Mouse (Mus musculus) liver (tissue): ENCODE data around the gene Mpp6.

Experiments used
- DNase-seq: peaks from one replicate; pipeline ENCODE4 v3.0.0-alpha.2; 2020; ENCODE audit warnings: mixed read lengths

Gene Mpp6

DNA sequence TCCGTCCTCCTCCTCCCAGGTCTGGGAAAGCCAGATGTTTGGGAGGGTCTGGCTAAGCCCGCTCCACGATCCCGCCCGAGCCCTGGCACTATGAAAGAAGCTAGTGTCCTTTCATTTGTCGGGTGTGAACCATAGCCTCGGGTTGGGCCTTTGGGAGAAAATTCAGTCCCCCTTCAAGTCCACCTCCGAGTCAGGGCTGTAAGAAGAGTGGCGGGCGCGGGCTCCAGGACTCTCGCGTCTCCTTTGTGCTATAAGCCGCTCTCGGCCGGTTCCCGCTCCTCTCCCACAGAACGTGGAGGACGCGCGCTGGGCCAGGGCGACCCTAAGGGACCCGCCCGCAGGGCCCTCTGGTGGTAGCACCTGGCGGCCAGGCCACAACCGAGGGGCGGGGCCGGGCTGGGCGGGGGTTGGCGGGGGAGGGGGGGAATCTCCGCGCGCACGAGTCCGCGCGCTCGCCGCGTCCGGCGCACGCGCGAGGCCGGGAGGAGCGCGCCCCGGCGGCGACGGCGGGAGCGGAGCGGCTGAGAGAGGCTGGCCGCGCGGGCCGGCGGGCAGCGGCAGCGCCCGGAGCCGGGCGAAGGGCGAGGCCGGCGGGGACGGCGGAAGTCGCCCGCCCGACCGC is at the start of gene Mpp6:
Gene Mpp6, plus strand, starts transcription at position 485 of the 622 bp plus-strand sequence.
- DNase-seq: peak; percentile 86

DNA sequence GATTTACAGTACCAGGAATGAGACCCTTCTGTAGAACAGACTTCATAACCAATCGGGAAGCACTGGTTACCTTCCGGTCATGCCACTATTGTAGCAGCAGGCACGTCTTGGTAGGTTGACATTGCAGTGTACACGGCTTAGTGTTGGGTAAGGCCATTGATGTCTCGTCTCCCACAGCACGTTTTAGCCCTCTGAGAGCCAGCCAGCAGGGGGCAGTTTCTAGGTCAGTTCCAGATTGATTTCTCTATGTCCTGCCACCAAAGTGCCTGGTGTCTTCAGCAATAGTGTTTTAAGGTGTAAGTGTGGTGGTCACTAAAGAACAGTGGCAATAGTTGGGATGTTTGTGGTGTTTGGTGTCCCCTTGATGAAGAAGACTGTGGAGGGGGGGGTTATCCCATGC is 43.9 kb upstream of the Mpp6 start:
- DNase-seq: no peak

DNA sequence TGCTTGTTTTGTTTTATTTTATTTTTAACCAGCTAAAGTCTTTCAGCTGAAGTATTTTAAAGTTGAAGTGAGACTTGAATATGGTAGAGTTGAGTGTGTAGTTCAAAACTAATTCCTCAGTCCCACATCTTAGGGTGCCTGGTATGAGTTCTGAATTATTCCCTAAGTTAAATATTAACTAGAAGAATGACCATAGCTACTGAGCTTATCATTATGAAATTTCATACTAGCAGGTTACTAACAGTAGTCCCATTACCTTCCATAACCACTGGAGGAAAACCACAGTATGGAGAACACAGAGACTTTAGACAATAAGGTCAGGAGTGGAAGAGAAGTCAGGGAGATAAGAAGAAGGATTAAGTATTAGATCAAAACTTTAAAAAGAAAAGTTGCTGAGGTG is 41.6 kb upstream of the Mpp6 start:
- no peak for DNase-seq

DNA sequence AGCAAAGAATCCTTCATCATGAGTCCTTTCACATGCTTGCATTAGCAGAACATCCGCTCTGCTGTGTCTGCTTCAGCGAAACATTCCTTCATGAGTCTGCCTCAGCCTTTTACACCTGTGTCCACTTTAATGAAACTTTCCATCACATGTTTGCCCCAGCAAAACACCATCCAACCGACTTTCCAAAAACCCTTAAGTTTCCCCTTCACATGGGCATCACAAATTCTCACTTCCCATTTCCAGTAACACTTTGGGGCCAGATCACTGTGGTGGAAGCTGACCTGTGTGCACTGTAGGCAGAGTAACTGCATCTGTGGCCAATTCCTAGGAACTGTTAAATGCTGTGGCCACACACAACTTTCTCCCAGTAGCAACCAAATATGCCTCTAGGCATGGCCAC is 34.8 kb upstream of the Mpp6 start:
- no peak for DNase-seq

DNA sequence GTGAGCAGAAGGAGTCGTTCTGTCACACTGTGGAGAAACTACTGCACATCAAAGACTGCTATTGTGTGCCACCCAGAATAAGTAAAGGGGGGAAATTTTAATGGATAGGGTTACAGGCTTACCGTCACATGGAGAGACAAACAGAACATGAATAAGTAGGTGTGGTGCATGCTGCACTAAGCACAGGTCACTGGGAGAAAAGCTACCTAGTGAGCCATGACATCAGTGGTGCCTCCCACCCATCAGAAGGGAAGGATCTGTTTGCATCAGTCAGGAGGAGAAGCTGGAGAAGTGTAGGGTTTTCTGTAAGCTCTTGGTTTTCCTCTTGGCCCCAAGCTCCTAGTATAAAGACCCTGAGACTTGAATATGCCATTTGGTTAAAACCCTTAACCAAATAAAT is 33.6 kb upstream of the Mpp6 start:
- no peak for DNase-seq

DNA sequence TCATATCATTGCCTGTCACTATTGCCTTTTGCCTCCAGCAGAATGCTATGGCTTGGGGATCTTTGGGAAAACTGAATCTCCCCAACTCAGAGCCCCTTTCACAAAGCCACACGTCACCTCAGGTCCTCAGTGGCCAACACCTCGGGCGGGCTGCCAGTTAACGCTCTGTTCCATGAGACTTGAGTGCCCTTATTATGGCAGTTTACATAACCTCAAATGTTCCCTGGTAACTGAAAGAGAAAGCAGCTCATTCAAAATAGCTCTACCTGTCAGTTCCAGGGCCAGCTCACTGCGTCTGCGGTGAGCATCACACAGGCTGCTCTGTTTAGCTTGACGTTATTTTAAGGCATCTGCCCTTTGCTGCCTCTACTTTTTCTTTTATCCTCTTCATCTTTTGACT is 29.6 kb upstream of the Mpp6 start:
- no peak for DNase-seq

DNA sequence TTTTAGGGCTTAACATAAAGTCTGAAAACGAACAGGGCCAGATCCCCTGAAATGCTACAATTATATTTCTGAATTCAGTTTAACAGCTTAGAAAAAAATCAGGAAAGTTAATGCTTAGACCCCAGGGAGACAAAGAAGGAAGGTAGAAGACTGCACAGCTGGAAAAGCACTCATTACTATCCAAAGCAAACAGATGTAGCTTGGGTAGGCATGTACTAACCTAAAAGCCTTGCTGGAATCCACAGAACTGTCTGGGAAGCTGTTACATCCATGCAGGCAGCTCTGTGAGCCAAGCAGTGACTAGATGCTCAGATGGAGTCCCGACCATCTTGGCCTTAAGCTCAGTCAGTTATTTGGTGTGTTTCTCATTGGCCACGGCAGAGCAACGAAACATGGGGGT is 24.8 kb upstream of the Mpp6 start:
- no peak for DNase-seq

DNA sequence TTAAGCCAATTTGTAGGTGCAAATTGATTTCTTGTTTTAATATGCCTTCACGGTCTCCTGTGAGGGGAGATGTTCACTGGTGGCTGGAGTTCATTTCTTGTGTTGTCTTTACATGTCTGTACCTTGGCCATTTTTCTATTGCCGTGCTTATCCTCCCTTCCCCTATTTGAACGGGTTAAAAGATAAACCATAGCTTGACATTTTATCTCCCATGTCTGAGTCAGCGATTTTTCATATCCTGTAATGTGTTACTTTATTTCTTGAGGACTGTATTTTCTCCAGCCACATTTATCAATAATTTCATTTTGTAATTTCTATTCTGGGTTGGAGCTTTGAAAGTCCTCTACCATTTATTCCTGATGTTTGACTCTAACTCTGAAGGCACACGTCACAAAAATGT is 20.7 kb upstream of the Mpp6 start:
- DNase-seq: no peak

DNA sequence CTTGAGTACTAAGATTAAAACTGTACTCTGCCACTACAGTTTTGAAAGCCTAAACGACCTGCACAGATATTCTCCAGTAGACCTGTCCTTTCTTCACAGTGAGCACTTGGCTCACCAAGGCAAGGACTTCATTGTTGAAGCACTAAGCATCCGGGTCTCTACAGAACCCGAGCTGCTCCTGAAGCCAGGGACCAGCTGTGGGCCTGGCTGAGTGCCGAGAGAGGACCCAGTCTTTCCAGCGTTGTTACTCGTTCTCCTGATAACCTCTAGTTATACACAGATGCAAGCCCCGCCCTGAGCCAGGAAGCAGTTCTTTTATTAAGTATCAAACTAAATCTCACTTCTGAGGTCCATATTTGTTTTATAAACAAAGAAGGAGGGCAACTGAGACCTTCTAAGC is 19.8 kb upstream of the Mpp6 start:
- no peak for DNase-seq

DNA sequence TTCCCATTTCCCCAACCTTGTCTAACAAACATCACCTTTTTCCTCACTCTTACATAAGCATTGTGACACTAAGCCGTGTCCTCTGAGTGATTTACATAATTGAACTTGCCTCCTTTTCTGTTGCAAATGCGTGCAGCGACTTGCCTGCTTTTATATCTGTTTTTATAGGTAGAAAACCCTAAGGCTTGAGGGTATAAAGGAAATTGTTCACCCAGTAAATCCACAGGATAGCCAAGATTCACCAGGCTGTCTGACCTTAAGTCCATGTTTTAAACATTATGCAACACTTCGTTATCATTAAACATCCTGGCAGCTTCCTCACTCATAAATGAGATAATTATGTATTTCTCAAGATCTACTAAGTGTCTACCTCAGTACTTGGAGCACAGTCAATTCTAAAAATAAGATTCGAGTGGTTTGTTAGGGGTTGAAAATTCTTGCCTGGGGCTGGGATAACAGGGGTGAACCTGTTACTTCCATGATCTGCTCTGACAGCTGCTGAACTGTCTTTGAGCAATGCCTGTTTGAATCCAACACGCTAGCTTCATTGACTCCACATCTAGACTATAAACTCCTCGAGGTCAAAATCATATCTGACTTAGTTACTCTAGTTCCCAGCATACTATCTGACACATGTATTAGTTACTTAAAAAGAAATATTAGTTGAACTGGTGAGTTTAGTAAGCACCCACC is 18.4 kb upstream of the Mpp6 start:
- DNase-seq: no peak

DNA sequence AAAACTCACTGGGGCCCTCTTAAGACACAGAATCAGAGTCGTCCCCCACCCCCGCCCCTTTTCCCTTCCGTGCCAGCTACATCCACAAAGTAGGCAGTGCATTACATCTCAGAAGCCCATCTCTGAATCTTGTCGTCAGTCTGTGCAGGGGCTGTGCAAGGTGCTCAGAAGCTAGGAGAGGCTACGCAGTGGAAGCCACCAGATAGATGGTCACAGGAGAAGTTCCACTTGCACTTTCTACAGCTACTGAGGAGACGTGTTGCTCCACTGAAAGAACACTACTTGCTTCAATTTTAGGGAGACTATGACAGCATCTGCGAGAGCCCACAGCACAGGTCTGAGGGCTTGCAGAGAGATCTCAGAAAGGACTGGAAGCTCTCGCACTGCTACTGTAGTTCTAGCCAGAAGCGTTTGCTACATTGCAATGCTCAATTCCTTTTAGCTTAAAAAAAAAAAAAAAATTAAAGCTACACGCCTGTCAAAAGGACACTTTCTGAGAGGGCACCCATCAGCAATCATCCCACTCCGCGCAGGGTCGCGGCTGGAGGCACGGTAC is 762 bp upstream of the Mpp6 start:
- DNase-seq: peak; percentile 7

DNA sequence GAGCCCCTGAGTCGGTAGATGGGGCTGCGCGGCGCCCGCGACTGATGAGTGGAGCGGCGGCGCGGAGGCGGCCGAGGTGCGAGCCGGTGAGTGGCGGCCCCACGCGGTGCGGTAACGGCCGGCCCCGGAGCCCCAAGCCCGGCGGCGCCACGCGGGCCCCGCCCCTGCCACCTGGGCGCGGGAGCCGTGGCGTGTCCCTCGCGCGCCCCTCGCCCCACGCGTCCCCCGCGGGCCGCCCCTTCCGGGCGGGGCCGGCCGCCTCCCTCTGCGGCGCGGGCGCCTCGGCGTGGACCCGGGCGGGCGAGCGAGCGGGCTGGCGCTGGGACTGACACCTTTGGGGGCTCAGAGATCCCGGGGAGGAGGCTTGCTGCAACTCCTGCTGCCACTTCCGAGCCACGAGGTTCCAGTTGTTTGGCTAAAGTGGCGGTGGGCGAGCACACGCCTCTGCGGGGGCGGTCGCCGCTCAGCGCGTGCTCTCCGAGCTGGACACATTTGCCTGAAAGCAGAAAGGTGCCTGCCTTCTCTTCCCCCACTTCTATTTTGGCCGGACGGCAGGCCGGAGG is 419 bp downstream of the Mpp6 start:
- DNase-seq: peak; percentile 45

DNA sequence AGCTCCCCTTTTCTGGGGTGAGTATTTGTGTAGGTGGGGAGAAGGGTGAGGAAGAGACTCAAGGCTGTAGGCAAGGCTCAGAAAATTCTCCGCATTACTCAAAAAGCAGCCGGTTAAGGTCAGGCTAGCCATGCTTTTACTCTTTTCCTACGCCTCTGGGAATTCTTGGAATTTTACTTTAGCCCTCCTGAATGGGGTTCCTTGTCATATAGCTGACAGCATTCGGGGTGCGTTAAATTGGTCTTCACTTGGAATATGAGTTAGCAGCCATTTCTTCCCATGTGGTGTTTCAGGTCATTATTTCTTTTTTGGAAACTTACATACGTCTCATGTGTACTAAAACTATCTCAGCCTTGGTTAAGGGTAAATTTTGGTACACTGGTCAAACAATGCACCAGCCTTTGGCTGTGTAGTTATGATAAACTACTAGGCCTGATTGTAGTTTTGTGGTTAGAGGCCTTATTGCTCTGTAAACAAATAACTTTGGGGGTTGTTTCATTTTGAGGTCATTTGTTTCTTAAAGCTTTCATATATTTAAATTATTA is 1.1 kb downstream of the Mpp6 start:
- no peak for DNase-seq

DNA sequence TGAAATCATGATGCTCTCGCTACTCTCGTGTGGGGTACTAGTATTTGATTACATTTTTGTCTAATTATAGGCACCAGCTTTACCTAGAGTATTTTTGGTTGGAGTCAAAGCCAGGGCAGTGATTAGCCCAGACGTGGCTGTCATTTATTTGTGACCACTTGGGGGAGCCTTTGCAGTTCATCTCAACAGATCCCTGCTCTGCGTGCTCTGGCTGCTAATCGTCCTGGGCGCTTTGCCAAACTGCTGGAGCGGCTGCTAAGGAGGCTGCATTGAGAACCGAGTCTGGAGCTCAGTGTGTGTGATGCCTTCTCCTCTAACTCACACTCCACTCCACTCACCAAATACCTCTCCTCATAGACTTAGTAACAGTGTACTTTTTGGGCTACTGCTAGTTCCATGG is 2.7 kb downstream of the Mpp6 start:
- DNase-seq: peak; percentile 87

DNA sequence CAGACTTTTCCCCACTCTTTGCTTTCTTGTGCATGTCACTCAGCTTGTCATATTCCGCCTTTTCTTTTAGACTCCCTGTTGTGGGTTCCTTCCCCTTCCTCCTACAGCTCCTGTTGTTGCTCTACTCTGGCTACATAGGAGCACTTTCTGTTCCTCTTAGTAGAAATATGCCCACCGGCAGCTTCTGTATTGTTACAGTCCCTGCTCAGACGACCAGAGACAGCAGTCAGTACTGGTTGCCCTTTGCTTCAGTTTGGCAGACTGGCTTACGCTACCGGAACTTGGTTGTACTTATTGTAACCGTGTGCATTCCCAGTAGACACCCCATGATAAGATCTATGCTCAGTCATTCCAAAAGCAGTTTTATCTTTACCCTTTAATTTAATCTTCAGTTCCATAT is 4.2 kb downstream of the Mpp6 start:
- no peak for DNase-seq

DNA sequence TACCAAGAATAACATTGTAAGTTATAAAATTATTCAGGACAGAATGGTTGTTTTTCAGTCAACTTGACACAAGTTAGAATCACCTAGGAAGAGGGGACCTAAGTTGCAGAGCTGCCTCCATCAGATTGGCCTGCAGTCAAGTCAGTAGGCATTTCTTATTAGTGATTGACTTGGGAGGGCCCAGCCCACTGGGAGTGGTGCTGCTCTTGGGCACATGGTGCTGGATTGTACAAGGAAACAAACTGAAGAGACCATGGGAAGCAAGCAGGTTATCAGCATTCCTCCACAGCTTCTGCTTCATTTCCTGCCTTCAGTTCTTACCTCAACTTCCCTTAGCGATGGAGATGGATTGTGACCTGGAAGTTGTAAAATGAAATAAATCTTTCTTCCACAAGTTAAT is 10.9 kb downstream of the Mpp6 start:
- DNase-seq: no peak

DNA sequence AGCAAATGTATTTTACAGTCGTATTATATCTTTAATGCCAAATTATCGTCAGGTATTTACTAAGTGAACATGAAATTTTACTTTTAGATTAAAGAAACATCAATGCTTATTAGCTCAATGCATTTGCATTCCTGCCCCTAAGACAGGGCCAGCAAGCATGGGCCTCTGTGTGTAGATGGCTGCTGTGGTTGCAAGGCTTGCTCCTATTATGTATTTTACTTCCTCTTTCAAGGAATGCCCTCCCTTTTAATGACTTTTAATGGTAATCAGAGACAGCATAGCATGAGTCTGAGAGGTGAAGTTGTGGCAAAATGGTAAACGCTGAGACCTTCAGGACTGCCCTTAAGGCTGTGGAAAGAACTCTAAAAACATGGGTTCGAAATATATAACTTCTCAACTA is 12.8 kb downstream of the Mpp6 start:
- no peak for DNase-seq

DNA sequence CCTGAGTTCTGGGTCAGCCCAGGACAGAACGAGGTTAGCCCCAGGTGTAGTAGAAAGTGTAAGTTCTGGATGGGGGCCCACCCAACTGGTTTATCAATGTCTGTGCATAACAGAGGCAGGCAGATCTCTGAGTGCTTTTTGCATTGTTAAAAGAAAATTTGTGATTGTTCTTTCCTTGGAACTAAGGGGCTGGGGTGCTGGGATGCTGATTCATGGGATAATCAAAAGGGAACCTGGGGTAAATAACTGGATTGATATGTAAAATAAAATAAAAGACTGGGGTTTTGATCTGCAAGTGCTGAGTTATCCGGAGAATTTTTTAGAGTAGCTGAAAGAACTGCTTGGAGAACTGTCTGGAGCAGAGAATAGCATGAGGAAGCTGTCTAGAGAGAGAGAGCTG is 14.2 kb downstream of the Mpp6 start:
- DNase-seq: no peak

DNA sequence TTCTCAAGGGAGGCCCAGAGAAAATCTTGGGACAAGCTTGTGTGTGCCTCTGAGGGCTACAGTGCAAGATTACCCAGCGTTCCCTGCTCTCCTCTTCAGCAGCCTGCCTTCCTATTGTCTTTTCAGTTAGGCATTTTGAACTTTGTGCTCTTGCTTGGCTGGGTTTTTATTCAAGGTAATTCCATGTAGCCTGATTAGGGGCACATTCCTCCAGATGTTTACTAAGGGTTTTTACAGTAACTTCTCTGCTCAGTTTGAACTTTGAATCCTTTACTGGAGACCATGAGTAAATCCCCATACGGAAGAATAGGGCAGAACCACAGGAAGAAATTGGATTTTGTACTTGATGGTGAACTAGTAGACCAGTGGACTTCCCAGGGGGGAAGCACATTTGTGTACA is 16.3 kb downstream of the Mpp6 start:
- DNase-seq: no peak

DNA sequence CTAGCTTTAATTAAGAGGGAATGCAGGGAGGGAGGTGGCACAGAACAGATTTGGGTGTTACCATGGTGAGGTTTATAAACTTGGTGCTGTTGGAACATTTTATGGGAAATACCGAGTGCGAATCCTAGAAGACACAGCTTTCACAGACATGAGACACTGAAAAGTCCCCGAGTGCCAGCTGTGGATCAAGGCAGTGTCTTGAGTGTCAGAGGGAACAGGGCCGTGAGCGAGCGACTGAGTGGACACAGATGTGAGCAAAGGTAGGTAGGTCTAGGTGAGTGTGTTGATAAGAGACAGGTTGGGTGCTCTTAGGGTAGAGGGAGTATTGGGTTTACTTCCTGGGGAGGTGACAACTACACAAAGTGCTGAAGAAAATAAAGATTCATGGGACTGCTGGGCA is 17.5 kb downstream of the Mpp6 start:
- DNase-seq: no peak

DNA sequence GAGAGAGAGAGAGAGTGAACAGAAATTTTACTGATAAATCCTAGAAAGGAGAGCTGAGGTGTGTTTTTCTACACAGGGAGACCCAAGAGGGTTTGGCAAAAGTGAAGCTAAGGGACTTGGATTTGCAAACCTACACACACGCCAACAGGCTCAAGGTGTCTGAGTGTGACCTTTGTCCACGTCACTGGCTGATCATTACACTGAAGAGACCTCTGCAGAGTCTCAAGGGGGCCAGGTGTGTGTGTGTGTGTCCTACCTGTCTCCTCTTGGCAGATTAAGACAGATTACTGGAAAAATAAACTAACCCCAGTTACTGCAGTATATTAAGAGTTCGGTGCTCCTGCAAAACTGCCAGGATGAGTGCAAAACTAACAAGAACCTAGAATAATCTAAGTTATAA is 27.6 kb downstream of the Mpp6 start:
- no peak for DNase-seq

DNA sequence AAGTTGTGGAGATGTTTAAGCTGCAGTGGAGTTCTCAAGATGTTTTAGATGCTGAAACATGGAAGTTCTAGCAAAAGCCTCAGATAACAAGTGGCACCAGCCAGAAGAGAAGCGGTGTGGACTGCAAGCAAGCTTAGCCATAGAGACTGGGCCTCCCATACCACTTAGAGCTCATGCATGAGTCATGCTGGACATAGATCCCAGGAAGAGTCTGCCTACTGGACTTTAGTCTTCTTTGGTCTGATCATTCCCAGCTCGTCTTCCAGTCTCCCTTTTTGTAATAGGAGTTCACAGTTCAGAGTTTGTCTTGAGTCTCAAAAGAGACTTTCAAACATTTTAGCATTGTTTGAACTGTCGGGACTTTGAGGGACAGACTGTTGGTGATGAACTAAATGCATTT is 29.5 kb downstream of the Mpp6 start:
- no peak for DNase-seq

DNA sequence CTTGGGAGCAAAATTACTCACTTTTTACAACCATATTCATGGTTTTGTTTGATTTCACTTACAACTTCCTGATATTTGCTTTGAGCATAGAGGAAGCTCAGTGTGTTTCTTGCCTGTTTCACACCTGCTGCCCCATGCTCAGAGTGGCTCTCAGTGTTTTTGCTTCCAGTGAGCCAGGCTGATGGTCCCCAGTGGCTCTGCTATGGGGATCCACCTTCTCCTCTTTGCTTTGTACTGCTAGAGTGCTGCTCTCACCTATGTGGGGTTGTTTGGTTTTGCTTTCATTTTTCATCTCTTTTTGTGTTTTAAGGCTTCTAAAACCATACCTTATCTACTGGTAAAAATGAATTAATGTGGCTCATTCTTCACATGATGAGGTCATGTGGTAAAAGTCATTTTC is 36.1 kb downstream of the Mpp6 start:
- DNase-seq: no peak

DNA sequence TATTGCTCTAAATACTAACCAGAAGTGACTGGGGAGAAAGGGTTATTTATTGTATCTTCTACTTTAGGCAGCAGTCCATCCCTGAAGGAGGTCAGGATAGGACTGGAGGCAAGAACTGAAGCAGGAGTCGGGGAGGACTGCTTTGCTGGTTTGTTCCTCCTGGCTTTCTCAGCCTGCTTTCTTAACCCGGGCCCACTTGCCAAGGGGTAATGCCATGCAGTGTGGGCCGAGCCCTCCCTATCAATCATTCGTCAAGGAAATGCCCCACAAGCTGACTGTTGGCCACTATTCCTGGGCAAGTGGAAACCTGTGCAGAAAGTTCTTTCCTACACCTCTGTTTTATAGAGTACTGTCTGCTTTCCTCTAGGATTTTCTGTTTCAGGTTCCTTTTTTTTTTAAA is 39.3 kb downstream of the Mpp6 start:
- no peak for DNase-seq
